Mouse (Mus musculus): ENCODE data around the gene Esp23.
"Not testable (repeated sequence)": the region's sequence is repeated elsewhere in the genome, so short reads cannot be mapped to it uniquely, and the experiment has no call there.

DNA sequence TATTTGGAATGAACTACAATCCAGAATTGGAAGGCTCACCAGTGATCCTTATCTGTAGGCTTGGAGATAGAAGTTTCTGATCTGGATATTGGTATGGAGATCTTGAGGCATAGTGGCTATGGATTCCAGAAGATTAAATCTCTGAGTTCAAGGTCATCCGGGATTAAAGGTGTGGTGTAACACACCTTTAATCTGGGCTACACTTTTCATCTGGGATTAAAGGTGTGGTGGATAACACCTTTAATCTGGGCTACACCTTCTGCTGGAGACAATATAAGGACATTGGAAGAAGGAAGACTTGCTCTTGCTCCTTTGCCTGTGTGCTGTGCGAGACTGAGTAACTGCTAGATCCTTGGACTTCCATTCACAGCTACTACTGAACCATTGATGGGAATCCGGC lies 40.4 kb downstream of the Esp23 start, which contains the start of gene Esp24:
- TF ChIP-seq CTCF (IDR thresholded peaks at IDR 0.05; ENCODE audit: control insufficient read depth, insufficient read depth, insufficient replicate concordance, low read depth, low read length); POLR2A (IDR thresholded peaks at IDR 0.05; ENCODE audit: control insufficient read depth, low read depth, low read length): not testable (repeated sequence)

Measured in testis, adult 2 months (tissue).